Comparison of ENCODE assay signal across 8 mouse cellular contexts in the genomic region with DNA sequence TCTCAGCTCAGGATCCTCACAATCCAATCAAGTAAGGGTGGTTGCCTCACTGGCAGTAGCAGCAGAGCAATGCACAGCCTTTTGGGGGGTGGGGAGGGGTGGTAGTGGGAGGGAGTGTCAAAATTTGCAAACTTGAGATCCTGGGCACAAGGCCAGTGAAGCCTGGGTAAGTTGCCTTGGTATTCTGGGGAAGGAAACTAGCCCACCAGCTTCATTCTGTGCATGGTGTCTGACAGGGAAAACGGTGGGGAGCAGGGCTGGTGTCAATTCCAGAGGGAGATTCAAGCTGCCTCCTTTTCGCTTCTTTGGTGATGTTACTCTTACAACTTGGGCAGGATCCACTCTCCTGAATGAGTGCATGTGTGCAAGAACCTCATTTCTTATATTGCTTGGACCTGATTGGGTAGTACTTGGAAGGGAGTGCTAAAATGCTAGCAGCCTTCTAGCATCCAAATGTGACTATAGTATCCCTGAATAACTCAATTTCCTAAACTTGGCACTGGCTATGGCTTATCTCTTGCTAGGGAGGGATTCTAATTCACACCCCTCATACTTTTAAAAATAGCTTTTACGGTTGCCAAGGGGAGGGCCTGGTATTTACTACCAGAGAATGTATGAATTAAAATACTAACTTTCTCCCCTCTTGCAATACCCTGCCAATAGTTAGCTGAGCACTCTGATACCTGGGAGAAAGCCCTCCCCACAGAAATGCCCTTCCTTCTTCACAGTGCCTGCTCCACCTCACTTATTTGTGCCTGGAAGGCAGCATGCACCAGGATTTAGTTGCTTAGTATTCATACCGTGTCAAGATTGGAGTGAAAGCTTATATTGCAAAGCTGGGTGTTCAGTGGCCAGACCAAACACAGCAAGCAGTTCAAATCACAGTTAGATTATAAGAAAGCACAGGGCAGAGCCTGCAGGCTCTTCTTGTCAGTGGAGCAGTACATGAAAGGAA. TPM values are rescaled to one million over a fixed set of nuclear protein-coding genes. Genes with fewer than 3 reads are reported as not detected.
DNase-seq lines count a peak whose midpoint lies in the region; ATAC-seq and TF ChIP-seq lines count a peak whose summit lies in the region.

No protein-coding gene starts in this region.

- no peaks in the 10 kb centered on the region for H3K27me3 ChIP-seq in kidney, postnatal 0 days (ENCODE audit: insufficient read depth, low read length)
- no peaks in the 10 kb centered on the region for H3K27me3 ChIP-seq in neural tube, embryonic 14.5 days (ENCODE audit: control insufficient read depth, insufficient read depth, low read length)

- DNase-seq in kidney, postnatal 0 days (ENCODE audit: low spot score), result peak; percentile 27
- no peak for DNase-seq in kidney, adult 8-10 months
- peak; percentile 33 for DNase-seq in frontal cortex, postnatal 25 days (ENCODE audit: low spot score in 2 of 2)
- peak; percentile 16 for DNase-seq in left cerebral cortex, adult 11 months (ENCODE audit: low spot score)
- DNase-seq in thymus, postnatal 0 days (ENCODE audit: low spot score), result no peak

- no peak overlapping the region for H3K4me2 ChIP-seq in kidney, postnatal 0 days (ENCODE audit: low read length)
- H3K4me2 ChIP-seq in neural tube, embryonic 14.5 days (ENCODE audit: low read depth, low read length), result no peak overlapping the region

- no peak overlapping the region for H3K9ac ChIP-seq in kidney, postnatal 0 days (ENCODE audit: low read depth, low read length)
- H3K9ac ChIP-seq in neural tube, embryonic 14.5 days (replicated peaks; ENCODE audit: low read depth, low read length), result no peak overlapping the region

- ATAC-seq in kidney, postnatal 0 days (replicated peaks; ENCODE audit: low FRiP score, low read depth), result no peak
- ATAC-seq in neural tube, embryonic 14.5 days (ENCODE audit: low read depth), result peak; percentile 29; the same call in 1 of the 2 replicates
- no peak for ATAC-seq in monocyte, adult 5-6 weeks (replicated peaks; ENCODE audit: insufficient number of reproducible peaks, low FRiP score, low TSS enrichment, poor library complexity, severe bottlenecking)
- no peak for ATAC-seq in inflammation-experienced regulatory T-cells, adult 6 months

- peaks cover 11% of the 10 kb centered on the region; the same call in 1 of the 2 replicates for H3K36me3 ChIP-seq in kidney, postnatal 0 days (ENCODE audit: insufficient read depth, low read length)
- H3K36me3 ChIP-seq in neural tube, embryonic 14.5 days (ENCODE audit: control insufficient read depth, insufficient read depth, low read length), result no peaks in the 10 kb centered on the region

- TF ChIP-seq CTCF in kidney, postnatal 0 days (IDR thresholded peaks at IDR 0.05; ENCODE audit: low read depth), result no peak

- no peaks in the 10 kb centered on the region for H3K9me3 ChIP-seq in kidney, postnatal 0 days (replicated peaks; ENCODE audit: low read length)
- no peaks in the 10 kb centered on the region for H3K9me3 ChIP-seq in neural tube, embryonic 14.5 days (ENCODE audit: control insufficient read depth, low read length)

- peaks cover 16% of the 10 kb centered on the region; the same call in 1 of the 2 replicates for H3K4me1 ChIP-seq in kidney, postnatal 0 days (replicated peaks; ENCODE audit: insufficient read depth, low read length)
- peaks cover 29% of the 10 kb centered on the region for H3K4me1 ChIP-seq in neural tube, embryonic 14.5 days (ENCODE audit: control insufficient read depth, insufficient read depth, low read length)

- 0 out of 2 replicates have a peak overlapping the region, but pooled peaks have one; percentile 21 for H3K27ac ChIP-seq in kidney, postnatal 0 days
- H3K27ac ChIP-seq in neural tube, embryonic 14.5 days (ENCODE audit: low read depth, low read length), result peak overlapping the region; percentile 53

- WGBS in kidney, postnatal 0 days, result 40% methylated on average over 4 of the region's 4 CpGs
- 53% methylated on average over 4 of the region's 4 CpGs for WGBS in neural tube, embryonic 14.5 days

- H3K4me3 ChIP-seq in kidney, postnatal 0 days (replicated peaks; ENCODE audit: low read depth, low read length), result no peak overlapping the region
- no peak overlapping the region for H3K4me3 ChIP-seq in neural tube, embryonic 14.5 days (ENCODE audit: low read depth, low read length)

RNA-seq across cellular contexts. Expression of a gene that starts 57.6 kb away (rescaled TPM):
- 98.4 and 105 TPM in 2 replicates for polyA plus RNA-seq in kidney, postnatal 0 days (2015; fragmentation: Nextera tagmentation; extraction: Ambion mirVana)
- 101 and 143 TPM in 2 replicates for polyA plus RNA-seq in neural tube, embryonic 14.5 days (2014; fragmentation: Nextera tagmentation; extraction: Ambion mirVana)
- total RNA-seq in monocyte, adult 5-6 weeks (2017), result 25.1 to 30.3 TPM (median 28.9 TPM) in 3 replicates
- polyA plus RNA-seq in thymus, postnatal 0 days (2015; fragmentation: Nextera tagmentation; extraction: Ambion mirVana), result 45.8 and 49.3 TPM in 2 replicates
- polyA plus RNA-seq in inflammation-experienced regulatory T-cells, adult 6 months (2017; shearing (Covaris generic)), result 100 to 1,000 TPM; 145 to 329 (median 260) TPM

Comparison
In these comparisons a context has a peak if more than half of its experiments do, and no peak if none do; other contexts are left out.
1. DNase-seq: peak in kidney, postnatal 0 days (single experiment), frontal cortex, postnatal 25 days (2 of 2) and left cerebral cortex, adult 11 months (single experiment); none in kidney, adult 8-10 months (0 of 2) and thymus, postnatal 0 days (single experiment).